Mouse (Mus musculus): ENCODE measurements around the gene Gm2431.

DNA sequence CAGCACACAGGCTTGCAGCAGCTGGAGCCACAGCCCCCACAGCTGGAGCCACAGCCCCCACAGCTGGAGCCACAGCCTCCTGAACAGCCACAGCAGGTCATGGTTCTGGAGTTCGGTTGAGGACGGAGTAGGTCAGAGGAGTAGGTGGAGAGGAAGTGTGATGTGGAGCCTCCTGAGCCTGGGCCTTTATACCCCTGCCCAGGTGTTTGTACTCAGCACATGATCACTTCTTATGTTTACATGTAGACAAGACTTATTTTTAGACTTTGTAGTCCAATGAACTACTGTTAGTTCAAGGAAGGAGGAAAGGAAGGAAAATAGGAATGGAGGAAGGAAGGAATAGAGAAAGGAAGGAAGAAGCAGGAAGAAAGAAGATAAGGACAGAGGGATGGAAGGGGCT is 17.2 kb downstream of the Gm2431 start, which contains the start of gene Gm40460:
- TF ChIP-seq POLR2A (IDR thresholded peaks at IDR 0.05; ENCODE audit: control insufficient read depth, extremely low read depth, insufficient read depth, low read length, poor library complexity), result no peak
- no peak for TF ChIP-seq CTCF (IDR thresholded peaks at IDR 0.05; ENCODE audit: borderline replicate concordance, control insufficient read depth, extremely low read depth, insufficient read depth, low read length, poor library complexity)

All from thymus, adult 2 months (tissue).